Mouse (Mus musculus) monocyte, adult 59 days (primary cell): ENCODE measurements around the gene Abl1. TPM values are rescaled to one million over a fixed set of nuclear protein-coding genes. Genes with fewer than 3 reads are reported as not detected.

Experiments
- total RNA-seq, 2 experiments: library from RNA; stranded (reverse); gene quantifications; one replicate each; pipeline ENCODE4 v1.2.4; 2023

Abl1 gene
- total RNA-seq = 100 to 1,000 TPM; 119 to 131 TPM

GRCm38 (mm10) chr2:31688074-31688925 lies at the start of gene Abl1:
Gene Abl1 (plus strand): TSS chr2:31688376.

GRCm38 (mm10) chr2:31639901-31640608 lies 48.1 kb upstream of the Abl1 start, which contains the start of gene Prdm12:
Gene Prdm12 (plus strand): TSS chr2:31640037.

GRCm38 (mm10) chr2:31670551-31671035 lies 17.6 kb upstream of the Abl1 start, which contains the start of gene Exosc2:
Gene Exosc2 (plus strand): TSS chr2:31670715.

GRCm38 (mm10) chr2:31810444-31810843 lies 122.3 kb downstream of the Abl1 start, which contains the start of gene Qrfp:
Gene Qrfp (minus strand): TSS chr2:31810580.

GRCm38 (mm10) chr2:31845896-31846691 lies 157.9 kb downstream of the Abl1 start, which contains the start of gene Fibcd1:
Gene Fibcd1 (minus strand): TSS chr2:31846005.

Other genes with a start within 250 kb of the Abl1 start
- 10 to 100 TPM; 46.1 to 52.6 TPM for gene Ass1, start 218.2 kb upstream of the Abl1 start, total RNA-seq
- gene Fubp3, start 115.7 kb upstream of the Abl1 start, total RNA-seq = 10 to 100 TPM; 14.4 to 15.6 TPM
- gene Prdm12, start 48.3 kb upstream of the Abl1 start, total RNA-seq = not detected
- 10 to 100 TPM; 13.7 to 14.5 TPM for gene Exosc2, start 17.7 kb upstream of the Abl1 start, total RNA-seq
- gene Qrfp, start 122.2 kb downstream of the Abl1 start, total RNA-seq = not detected
- not detected for gene Fibcd1, start 157.6 kb downstream of the Abl1 start, total RNA-seq
- under 1 TPM; 0.08 to 0.12 TPM for gene Lamc3, start 198.9 kb downstream of the Abl1 start, total RNA-seq